Mouse (Mus musculus) frontal cortex, postnatal 25 days (tissue): ENCODE data around the gene Slc25a34.

Source experiments
- DNase-seq, 2 experiments: peaks; one replicate each; pipeline ENCODE4 v3.0.0; 2022; ENCODE audit warnings: low spot score in 2 of 2

The Slc25a34 gene

DNA sequence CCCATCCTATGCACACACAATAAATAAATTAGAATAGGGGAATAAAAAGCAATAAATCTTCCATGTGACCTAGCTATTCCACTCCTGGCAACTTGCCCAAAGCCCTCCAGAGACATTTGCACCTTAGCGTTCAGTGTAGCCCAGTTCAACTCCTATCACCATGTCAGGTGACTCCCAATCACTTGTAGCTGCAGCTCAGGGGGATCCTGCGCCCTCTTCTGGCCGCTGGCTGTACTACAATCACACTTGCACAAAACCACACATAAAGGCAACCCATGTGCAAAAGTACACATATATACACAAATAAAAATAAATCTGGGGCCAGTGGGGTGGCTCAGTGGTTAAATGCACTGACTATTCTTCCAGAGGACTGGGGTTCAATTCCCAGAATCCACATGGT lies 32.1 kb downstream of the Slc25a34 start:
- no peak for DNase-seq

DNA sequence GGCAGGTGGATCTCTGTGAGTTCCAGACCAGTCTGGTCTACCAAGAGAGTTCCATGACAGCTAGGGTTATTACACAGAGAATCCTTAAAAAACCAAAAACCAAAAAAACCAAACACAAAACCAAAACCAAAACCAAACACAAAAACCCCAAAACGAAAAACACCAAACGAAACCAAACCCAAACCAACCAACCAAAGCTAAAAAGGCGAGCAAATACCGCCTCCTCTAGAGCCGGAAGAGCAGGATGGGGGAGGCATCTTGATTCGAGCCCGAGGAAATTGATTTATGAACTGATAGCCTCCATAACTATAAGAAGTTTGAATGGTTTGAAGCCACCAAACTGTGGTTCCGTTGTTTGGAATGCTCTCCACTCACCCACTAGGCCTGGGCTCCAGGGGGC lies 39.7 kb downstream of the Slc25a34 start:
- DNase-seq = no peak

DNA sequence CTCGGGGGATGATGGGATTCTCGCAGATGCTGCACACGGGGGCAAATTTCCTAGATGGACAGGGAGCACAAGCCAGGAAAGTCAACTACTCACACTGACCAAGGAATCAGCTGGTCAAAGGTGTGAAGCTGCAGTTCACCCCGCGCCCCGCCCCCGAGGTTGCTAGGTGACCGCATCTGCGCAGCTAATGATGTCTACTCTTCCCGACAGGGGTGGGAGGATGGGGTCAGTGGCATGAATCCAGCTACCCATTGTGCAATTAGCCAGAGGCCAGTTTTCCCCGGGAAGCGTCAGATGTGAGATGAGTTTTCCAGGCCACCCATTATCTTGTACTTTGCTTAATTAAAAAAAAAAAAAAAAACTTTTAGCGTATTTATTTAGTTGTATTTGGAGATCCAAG lies 42.6 kb downstream of the Slc25a34 start:
- DNase-seq = no peak

DNA sequence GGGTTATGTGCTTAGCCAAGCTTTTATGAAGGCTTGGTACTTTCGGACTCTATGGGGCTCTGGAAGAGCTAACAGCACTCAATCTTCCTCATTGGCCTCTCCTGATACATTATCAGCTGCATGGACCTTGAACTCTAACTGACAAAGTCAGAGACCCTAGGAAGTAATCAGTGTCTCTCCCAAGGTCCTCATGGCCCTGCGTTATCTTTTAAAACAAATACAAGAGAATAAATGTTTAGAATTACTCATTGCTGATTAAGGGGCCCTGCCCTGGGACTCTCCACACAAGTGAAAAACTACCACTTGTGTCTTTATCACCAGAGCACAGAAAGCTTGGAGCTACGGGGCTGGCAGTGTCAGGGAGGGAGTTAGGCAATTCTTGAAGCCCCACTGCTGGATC lies 44.8 kb downstream of the Slc25a34 start:
- DNase-seq = no peak

DNA sequence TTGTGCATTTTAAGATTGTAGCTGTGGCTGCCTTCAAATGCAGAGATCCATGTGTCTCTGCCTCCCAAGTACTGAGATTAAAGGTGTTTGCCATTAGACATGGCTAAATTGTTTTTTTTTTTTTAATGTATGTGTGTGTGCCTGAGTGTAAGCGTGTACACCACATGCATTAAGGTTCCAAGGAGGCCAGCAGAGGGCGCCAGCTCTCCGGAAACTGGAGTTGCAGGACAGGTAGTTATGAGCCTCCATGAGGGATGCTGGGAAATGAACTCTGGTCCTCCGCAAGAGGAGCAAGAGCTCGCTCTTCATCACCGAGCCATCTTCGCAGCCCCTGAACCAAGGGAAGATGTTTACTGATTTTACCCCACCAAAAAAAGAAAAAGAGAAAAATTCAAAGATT lies 46.7 kb downstream of the Slc25a34 start:
- DNase-seq = no peak

DNA sequence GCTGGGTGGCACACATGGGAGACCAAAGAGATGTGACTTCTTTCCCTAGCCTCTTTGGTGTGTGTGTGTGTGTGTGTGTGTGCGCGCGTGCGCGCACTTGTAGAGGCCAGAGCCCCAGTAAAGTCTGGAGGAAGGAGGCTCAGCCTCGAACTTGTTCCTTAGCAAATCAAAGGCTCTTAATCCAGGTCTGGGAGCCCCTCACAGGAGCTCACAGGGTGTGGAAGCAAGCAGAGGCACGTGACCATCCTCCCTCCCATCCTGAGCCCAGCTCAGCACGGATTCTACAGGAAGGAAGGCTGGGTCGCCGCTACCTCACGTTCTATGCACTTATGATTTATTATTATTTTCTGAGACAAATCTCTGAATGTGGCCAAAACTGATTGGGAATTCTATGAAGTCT lies 47.2 kb downstream of the Slc25a34 start:
- no peak for DNase-seq

DNA sequence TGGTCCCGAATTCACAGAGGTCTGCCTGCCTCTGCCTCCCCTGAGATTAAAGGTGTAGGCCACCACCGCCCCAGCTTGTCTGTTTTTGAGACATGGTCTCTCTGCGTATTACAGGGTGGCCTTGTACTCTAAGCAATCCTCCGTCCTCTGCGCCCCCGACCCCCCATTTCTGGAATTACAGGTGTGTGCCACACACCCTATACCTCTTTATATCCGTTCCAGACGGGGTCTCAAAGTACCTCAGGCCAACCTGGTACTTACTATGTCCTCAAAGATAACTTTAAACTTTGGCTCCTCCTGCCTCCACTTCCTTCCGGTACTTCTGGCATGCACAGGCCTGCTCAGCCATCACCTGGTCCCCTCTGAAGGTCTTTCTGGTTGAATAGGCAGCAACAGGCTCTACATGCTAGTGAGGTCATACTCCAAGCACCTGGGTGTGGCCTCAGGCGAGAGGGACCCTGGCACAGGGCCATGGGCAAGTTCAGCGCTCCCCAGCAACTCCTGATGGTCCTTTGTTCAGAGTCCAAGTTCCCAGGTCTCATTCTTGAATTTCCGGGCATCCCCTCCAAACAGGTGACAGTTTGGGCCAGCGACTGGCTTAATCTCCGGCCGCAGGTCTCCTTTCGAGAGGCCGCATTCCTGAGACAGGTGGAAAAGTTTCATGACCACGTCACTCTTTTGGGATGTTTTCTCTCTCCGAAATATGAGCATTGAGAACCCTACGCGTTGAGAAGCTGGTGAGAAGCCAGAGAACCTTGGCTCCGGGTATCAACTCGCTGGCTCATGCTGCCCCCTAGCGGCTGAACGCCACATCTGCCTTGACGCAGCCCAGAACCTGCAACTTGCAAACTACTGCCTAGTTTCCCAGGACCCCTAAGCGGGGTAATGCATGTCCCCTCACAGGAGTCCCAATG lies 48.6 kb downstream of the Slc25a34 start:
- peak; percentile 67 to 78 for DNase-seq

DNA sequence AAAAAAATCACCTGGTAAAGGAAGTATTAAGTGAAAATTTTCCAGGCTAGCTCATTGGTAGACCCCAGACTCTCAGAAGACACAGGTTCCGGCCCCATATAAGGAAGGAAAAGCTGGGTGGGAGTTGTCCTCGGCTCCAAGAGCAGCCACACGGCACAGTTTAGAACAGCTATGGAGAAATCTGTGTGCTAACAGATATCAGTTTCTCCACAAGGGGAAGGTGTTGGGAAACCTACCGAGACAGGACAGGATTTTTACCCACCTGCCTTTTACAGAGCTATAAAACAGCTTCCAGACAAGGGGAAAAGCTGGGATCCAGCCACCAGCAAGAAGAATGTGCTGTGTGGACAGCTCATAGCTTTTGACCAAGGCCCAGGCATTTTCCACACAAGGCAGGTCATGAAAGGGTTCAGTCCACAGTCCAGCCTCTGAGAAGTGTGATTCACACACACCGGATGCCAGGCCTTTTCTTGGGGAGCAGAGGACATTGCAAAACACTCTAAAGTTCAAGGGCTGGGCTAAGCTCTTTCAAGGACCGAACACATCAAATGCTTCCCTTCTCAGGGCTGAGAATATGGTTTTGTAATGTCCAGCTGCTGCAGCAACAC lies 50.2 kb downstream of the Slc25a34 start:
- no peak for DNase-seq

DNA sequence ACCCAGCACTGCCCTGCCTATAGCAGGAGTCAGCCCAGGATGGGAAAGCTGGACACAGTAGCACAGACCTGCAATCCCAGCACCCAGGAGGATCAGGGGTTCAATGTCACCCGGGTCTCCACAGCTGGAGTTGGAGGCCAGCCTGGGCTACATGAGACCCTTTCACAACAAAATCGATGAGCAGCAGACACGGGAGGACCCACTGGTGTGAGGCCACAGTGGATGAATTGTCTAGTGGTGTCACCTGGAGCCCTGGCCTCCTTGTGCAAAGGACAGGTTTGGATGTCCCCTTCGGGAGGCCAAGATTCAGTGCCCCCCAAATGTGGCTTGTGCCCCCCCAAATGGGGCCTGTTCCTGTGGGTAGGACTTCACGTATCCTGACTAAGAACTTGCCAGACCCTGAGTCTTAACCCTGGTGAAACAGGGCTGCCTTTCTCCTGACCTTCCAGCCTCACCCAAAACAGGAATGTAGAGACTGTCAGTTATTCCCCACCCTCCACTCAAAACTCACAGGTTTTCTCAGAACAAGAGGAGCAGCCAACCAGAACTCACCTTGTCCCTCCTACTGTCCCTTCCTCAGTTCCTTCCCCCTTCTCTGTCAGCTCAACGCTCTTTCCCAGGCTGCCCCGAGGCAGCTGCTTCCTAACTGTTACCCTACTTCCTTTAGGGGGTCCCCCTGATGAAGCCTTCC lies 50.8 kb downstream of the Slc25a34 start:
- DNase-seq = no peak

DNA sequence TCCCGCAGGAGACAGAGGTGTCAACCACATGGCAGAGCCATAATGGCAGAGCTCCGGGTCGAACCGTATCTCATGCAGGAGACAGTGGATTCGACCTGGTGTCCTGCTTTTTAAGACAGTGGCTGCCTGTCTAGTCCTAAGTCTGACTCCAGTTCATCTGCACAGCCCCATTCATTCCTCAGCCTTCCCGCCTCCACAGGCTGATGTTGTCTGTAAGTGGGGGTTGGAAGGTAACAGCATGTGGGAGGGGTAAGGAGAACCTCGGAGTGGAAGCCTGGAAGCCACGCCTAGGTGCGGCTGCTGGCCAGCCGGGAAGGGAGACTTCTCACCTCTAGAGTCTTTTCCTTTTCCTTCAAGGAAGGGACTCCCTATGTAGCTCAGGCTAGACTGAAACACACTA lies 51.7 kb downstream of the Slc25a34 start:
- no peak for DNase-seq

DNA sequence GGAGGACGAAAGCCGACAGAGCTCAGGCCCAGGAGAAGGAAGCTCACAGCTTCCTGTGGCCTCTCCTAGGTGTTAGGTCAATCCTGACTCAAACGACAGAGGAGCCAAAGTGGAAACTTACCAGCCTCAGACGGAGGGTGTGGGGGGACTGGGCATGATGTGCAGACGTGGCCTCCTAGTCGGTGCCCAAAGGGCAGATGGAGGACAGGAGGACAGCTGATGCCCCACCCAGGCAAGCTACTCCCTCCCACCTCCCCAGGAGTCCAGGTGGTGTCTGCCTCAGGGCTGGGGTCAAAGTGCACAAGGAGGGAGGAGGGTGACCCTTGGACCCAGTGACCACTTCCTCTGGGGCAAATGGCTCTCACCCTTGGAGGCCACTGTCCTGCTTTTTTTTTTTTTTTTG lies 52.3 kb downstream of the Slc25a34 start:
- no peak for DNase-seq

DNA sequence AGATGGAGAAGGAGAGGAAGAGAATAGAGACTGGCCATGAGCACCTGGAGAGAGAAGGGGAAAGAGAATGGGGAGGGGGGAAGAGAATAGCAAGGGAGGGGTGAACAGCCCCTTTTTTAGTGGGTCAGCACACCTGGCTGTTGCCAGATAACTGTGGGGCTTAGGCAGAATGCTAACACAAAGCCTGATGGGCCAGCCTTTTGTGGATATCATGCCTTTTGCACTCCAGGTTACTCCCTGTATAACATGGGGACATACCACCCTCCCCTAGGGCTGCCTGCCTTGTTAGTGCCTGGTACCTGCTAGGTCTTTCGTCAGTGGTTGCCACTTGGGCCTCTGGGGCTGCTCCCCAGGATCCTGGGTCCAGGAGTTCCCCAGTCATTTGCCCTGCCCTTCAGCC lies 52.8 kb downstream of the Slc25a34 start:
- DNase-seq = no peak

DNA sequence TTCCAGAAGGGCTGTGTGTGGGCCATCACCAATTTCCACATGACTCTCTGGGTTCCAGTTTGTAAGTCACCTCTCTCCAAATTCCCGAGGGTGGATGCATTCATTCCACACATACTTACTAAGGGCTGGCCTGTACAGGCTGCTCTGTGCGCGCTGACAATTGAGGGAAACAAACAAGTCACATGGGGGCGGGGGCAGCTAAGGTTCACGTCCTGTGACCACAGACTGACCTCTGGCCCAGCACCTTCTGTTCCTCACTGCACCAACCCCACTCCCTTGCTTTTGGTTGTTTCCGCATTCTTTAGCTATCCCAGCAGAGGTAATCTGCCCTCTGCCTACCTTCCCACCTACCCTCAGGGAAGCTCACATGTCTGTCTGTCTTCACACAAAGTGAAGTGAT lies 53.6 kb downstream of the Slc25a34 start:
- no peak for DNase-seq

DNA sequence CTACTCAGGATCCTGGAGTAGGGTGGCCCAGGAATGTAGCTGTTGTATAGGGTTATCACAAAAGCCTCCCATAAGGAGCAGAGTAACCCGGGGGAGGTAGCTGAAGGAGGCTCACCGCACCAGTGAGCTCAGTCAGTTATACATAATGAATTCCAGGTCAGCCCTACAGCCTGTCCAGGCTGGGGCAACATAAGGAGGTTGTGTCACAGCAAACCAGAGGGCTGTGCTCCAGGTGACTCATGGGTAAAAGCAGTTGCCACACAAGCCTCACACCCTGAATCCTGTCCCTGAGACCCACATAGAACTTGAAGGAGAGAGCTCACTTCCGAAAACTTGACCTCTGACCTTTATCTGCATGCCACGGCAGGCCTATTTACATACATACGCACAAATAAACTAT lies 54.7 kb downstream of the Slc25a34 start:
- DNase-seq = no peak
